Comparison of ENCODE assay signal across 12 mouse cellular contexts in genomic region chr10:122748361-122748951, GRCm38 (mm10).
DNase-seq lines count a peak whose midpoint lies in the region; ATAC-seq lines count a peak whose summit lies in the region.
"Had no signal": no experiment of that assay in that cellular context is flagged by ENCODE, and none has a peak within 500 bp of the region (broad histone marks: within the 10 kb centered on the region; RNA-seq: fewer than 3 reads in every experiment).

No protein-coding gene starts in this region.

- H3K4me1 ChIP-seq in kidney, embryonic 16.5 days (ENCODE audit: insufficient read depth, low read length) = peaks cover 7% of the 10 kb centered on the region
- peaks cover 7% of the 10 kb centered on the region for H3K4me1 ChIP-seq in midbrain, embryonic 13.5 days (replicated peaks)

- peak; percentile 46 for DNase-seq in adrenal gland, postnatal 14 days
- DNase-seq in adrenal gland, adult 2 months = no peak
- no peak for DNase-seq in kidney, adult 11 months
- DNase-seq in cerebellum, adult 11 months = peak; percentile 77
- no peak for DNase-seq in T-cell, adult 2 months (ENCODE audit: low spot score)
- DNase-seq: right cerebral cortex, postnatal 25 days had no signal

- H3K36me3 ChIP-seq in kidney, embryonic 16.5 days (ENCODE audit: insufficient read depth, low read length) = 0 out of 2 replicates have a peak, but pooled peaks cover 2% of the 10 kb centered on the region
- no peaks in the 10 kb centered on the region for H3K36me3 ChIP-seq in midbrain, embryonic 13.5 days

- H3K27ac ChIP-seq in kidney, embryonic 16.5 days (ENCODE audit: low read length) = no peak overlapping the region
- no peak overlapping the region for H3K27ac ChIP-seq in midbrain, embryonic 13.5 days

- 78% methylated on average over 4 of the region's 4 CpGs for WGBS in kidney, embryonic 16.5 days
- 91% methylated on average over 4 of the region's 4 CpGs for WGBS in midbrain, embryonic 13.5 days

- ATAC-seq in kidney, embryonic 16.5 days (ENCODE audit: low FRiP score, low TSS enrichment) = peak; percentile 37; the same call in 1 of the 2 replicates
- ATAC-seq in midbrain, embryonic 13.5 days = 0 out of 2 replicates have a peak, but pooled peaks have one; percentile 32
- no peak for ATAC-seq in erythroid progenitor cell, adult 5-6 weeks (replicated peaks; ENCODE audit: low FRiP score, poor library complexity, severe bottlenecking)
- ATAC-seq: Patski had no signal

- H3K4me3 ChIP-seq in kidney, embryonic 16.5 days (ENCODE audit: low read length) = no peak overlapping the region
- no peak overlapping the region for H3K4me3 ChIP-seq in midbrain, embryonic 13.5 days (replicated peaks)
- H3K4me3 ChIP-seq: erythroblast, embryonic 14.5 days had no signal

- H3K9me3 ChIP-seq in kidney, embryonic 16.5 days (ENCODE audit: low read length) = no peaks in the 10 kb centered on the region
- H3K9me3 ChIP-seq in midbrain, embryonic 13.5 days = no peaks in the 10 kb centered on the region

- no peaks in the 10 kb centered on the region for H3K27me3 ChIP-seq in kidney, embryonic 16.5 days (ENCODE audit: insufficient read depth, low read length)
- no peaks in the 10 kb centered on the region for H3K27me3 ChIP-seq in midbrain, embryonic 13.5 days
- H3K27me3 ChIP-seq: Patski had no signal

- no peak overlapping the region for H3K4me2 ChIP-seq in kidney, embryonic 16.5 days (replicated peaks; ENCODE audit: low read depth, low read length)
- no peak overlapping the region for H3K4me2 ChIP-seq in midbrain, embryonic 13.5 days (replicated peaks)
- H3K4me2 ChIP-seq: liver, embryonic 11.5 days had no signal

- no peak overlapping the region for H3K9ac ChIP-seq in kidney, embryonic 16.5 days (replicated peaks; ENCODE audit: low read length)
- H3K9ac ChIP-seq in midbrain, embryonic 13.5 days (replicated peaks) = no peak overlapping the region

Comparison
In these comparisons a context has a peak if more than half of its experiments do, and no peak if none do; other contexts are left out.
1. DNase-seq: peak in adrenal gland, postnatal 14 days (single experiment) and cerebellum, adult 11 months (single experiment); none in adrenal gland, adult 2 months (single experiment), kidney, adult 11 months (single experiment) and T-cell, adult 2 months (single experiment).